Mouse (Mus musculus) myocyte (in vitro differentiated cells): ENCODE measurements at regions not wholly inside any gene's neighbourhood (a gene's known extent, or its start where the extent isn't known, plus 50 kb on each side); places are given as distances from the start of the nearest gene placed in this dataset.

Source experiments
- H3K27me3 ChIP-seq: one replicate; pipeline ENCODE4 v1.6.1; 2011; ENCODE audit not compliant: control insufficient read depth, insufficient read depth, insufficient read length
- H3K36me3 ChIP-seq: one replicate; pipeline ENCODE4 v1.6.1; 2011; ENCODE audit not compliant: control insufficient read depth, insufficient read depth
- H3K4me2 ChIP-seq: one replicate; pipeline ENCODE4 v1.6.1; 2011; ENCODE audit warnings: low read depth, control low read depth
- H3K4me3 ChIP-seq: one replicate; pipeline ENCODE4 v1.5.1; 2011; ENCODE audit warnings: mild to moderate bottlenecking, control low read depth, moderate library complexity
- H3K79me2 ChIP-seq: one replicate; pipeline ENCODE4 v1.6.1; 2011; ENCODE audit not compliant: control insufficient read depth, insufficient read depth
- H3ac ChIP-seq: one replicate; pipeline ENCODE4 v1.6.1; 2011; ENCODE audit not compliant: control insufficient read depth, insufficient read length
- CEBPB ChIP-seq: IDR thresholded peaks from 2 replicates; pipeline ENCODE4 v1.6.1; 2011; ENCODE audit warnings: mild to moderate bottlenecking, moderate library complexity; ENCODE audit not compliant: poor library complexity, insufficient read depth, severe bottlenecking
- E2F4 ChIP-seq: IDR thresholded peaks from one replicate; pipeline ENCODE4 v1.6.1; 2011; ENCODE audit warnings: mild to moderate bottlenecking, control low read depth, moderate library complexity; ENCODE audit not compliant: insufficient read depth
- MAX ChIP-seq: IDR thresholded peaks from one replicate; pipeline ENCODE4 v1.6.1; 2011; ENCODE audit warnings: low read depth, mild to moderate bottlenecking, control low read depth
- MYOD1 ChIP-seq, 3 experiments: IDR thresholded peaks; one replicate each; pipeline ENCODE4 v1.6.1; 2011; ENCODE audit warnings: control low read depth in 2 of 3, low read depth in 2 of 3, mild to moderate bottlenecking in 2 of 3, moderate library complexity in 1 of 3; ENCODE audit not compliant: insufficient read length in 2 of 3, control insufficient read depth in 1 of 3
- MYOG ChIP-seq, 3 experiments: IDR thresholded peaks; one replicate each; pipeline ENCODE4 v1.6.1; 2011; ENCODE audit warnings: control low read depth in 2 of 3, low read depth in 2 of 3, mild to moderate bottlenecking in 2 of 3; ENCODE audit not compliant: insufficient read length in 2 of 3, control insufficient read depth in 1 of 3, insufficient read depth in 1 of 3
- POLR2A ChIP-seq: IDR thresholded peaks from one replicate; pipeline ENCODE4 v1.6.1; 2011; ENCODE audit warnings: low read depth, mild to moderate bottlenecking, control low read depth, moderate library complexity; ENCODE audit not compliant: insufficient read length
- POLR2AphosphoS2 ChIP-seq: IDR thresholded peaks from one replicate; pipeline ENCODE4 v1.6.1; 2011; ENCODE audit warnings: low read depth, control low read depth; ENCODE audit not compliant: insufficient read length
- REST ChIP-seq: IDR thresholded peaks from one replicate; pipeline ENCODE4 v1.6.1; 2011; ENCODE audit warnings: mild to moderate bottlenecking, control low read depth, moderate library complexity; ENCODE audit not compliant: insufficient read depth, insufficient read length
- SRF ChIP-seq: IDR thresholded peaks from one replicate; pipeline ENCODE4 v1.6.1; 2011; ENCODE audit warnings: low read depth; ENCODE audit not compliant: control insufficient read depth, insufficient read length
- TCF12 ChIP-seq: IDR thresholded peaks from one replicate; pipeline ENCODE4 v1.6.1; 2011; ENCODE audit warnings: mild to moderate bottlenecking, control low read depth; ENCODE audit not compliant: poor library complexity, insufficient read depth, severe bottlenecking
- TCF3 ChIP-seq: IDR thresholded peaks from one replicate; pipeline ENCODE4 v1.6.1; 2011; ENCODE audit warnings: low read depth, control low read depth; ENCODE audit not compliant: insufficient read length
- USF1 ChIP-seq: IDR thresholded peaks from one replicate; pipeline ENCODE4 v1.6.1; 2011; ENCODE audit warnings: low read depth, mild to moderate bottlenecking, control low read depth, moderate library complexity

DNA sequence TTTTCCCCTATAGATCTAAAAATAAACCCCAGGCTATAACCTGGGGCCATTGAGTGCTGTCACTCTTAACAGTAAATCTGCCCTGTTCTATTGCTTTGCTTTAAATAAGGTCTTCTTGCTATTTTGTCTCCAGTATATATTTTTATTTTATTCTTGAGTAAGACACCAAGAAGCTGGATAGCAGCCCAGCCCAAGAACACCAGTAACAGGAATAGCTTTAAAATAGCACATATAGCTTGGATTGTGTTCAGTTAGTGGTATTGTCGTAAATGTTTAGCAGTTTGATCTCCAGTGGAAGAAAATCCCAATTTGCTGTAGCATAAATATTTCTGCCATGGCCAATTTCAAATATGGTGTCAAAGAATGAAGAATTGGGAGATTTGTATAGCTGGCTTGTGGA lies 49.8 kb upstream of the Tle1 start:
- Histone ChIP-seq H3K79me2 (no peaks in the 10 kb centered on the region), H3K4me2 (no peak overlapping the region), H3K36me3 (no peaks in the 10 kb centered on the region), H3ac (no peak overlapping the region), H3K4me3 (no peak overlapping the region), H3K27me3 (no peaks in the 10 kb centered on the region)
- TF ChIP-seq POLR2A (no peak), USF1 (no peak), REST (no peak), TCF12 (no peak), TCF3 (no peak), SRF (no peak), MYOD1 (IDR thresholded peaks at IDR 0.05; ENCODE audit: control insufficient read depth in 1 of 3, insufficient read length in 2 of 3, low read depth in 2 of 3) (no peak), POLR2AphosphoS2 (no peak), CEBPB (no peak), E2F4 (no peak), MYOG (IDR thresholded peaks at IDR 0.05; ENCODE audit: control insufficient read depth in 1 of 3, insufficient read depth in 1 of 3, insufficient read length in 2 of 3, low read depth in 2 of 3) (no peak), MAX (no peak)
